Mouse (Mus musculus) stomach, embryonic 16.5 days (tissue): ENCODE measurements around the gene Rock2. TPM values are rescaled to one million over a fixed set of nuclear protein-coding genes. Genes with fewer than 3 reads are reported as not detected.
"Not testable (repeated sequence)": the region's sequence is repeated elsewhere in the genome, so short reads cannot be mapped to it uniquely, and the experiment has no call there.

Source experiments
- ATAC-seq: fragments of 200-750 bp; cut with Nextera tagmentation; 2 replicates; pipeline ENCODE4 v1.8.0; 2017; ENCODE audit warnings: moderate number of reproducible peaks, moderate TSS enrichment; ENCODE audit not compliant: insufficient read depth, low FRiP score
- H3K27ac ChIP-seq: fragments of 300-500 bp; sonication (generic); 2 replicates; pipeline ENCODE4 v1.5.1; 2014; ENCODE audit warnings: low read length
- H3K27me3 ChIP-seq: fragments of 300-500 bp; sonication (generic); 2 replicates; pipeline ENCODE4 v1.6.1; 2014; ENCODE audit warnings: low read length, control low read depth, mixed read lengths; ENCODE audit not compliant: control insufficient read depth, insufficient read depth
- H3K36me3 ChIP-seq: fragments of 300-500 bp; sonication (generic); 2 replicates; pipeline ENCODE4 v1.6.1; 2014; ENCODE audit warnings: low read length; ENCODE audit not compliant: control insufficient read depth, insufficient read depth
- H3K4me1 ChIP-seq: fragments of 300-500 bp; sonication (generic); 2 replicates; pipeline ENCODE4 v1.6.1; 2014; ENCODE audit warnings: low read length, control low read depth, mixed read lengths; ENCODE audit not compliant: control insufficient read depth, insufficient read depth
- H3K4me2 ChIP-seq: fragments of 300-500 bp; sonication (generic); 2 replicates; pipeline ENCODE4 v1.6.1; 2014; ENCODE audit warnings: low read depth, low read length, mixed read lengths
- H3K4me3 ChIP-seq: fragments of 300-500 bp; sonication (generic); replicated peaks from 2 replicates; pipeline ENCODE4 v1.5.1; 2014; ENCODE audit warnings: mild to moderate bottlenecking, low read length
- H3K9ac ChIP-seq: fragments of 300-500 bp; sonication (generic); 2 replicates; pipeline ENCODE4 v1.6.1; 2014; ENCODE audit warnings: low read length
- H3K9me3 ChIP-seq: fragments of 300-500 bp; sonication (generic); replicated peaks from 2 replicates; pipeline ENCODE4 v1.6.1; 2016; ENCODE audit warnings: low read length, control low read depth; ENCODE audit not compliant: control insufficient read depth
- WGBS: fragments of 180-500 bp; shearing (Covaris S2); extraction: QIAGEN DNeasy Blood & Tissue Kit; methylation state at CpG from one replicate; pipeline ENCODE4 v1.1.7; 2014; 5-methylcytosine and 5-hydroxymethylcytosine counted together
- polyA plus RNA-seq: library from polyadenylated mRNA; unstranded; fragments of >200 nt; fragmentation: Nextera tagmentation; extraction: Ambion mirVana; gene quantifications from 2 replicates; pipeline ENCODE4 v1.2.1, GENCODE M21; 2015

Rock2 gene
- polyA plus RNA-seq, 1 experiment from 2014 or later: 16.5 TPM

- H3K27ac ChIP-seq: no peak overlapping the region
- H3K36me3 ChIP-seq: no peaks in the 10 kb centered on the region
- H3K4me2 ChIP-seq: no peak overlapping the region
- ATAC-seq: no peak
- H3K27me3 ChIP-seq: no peaks in the 10 kb centered on the region
- no peak overlapping the region for H3K9ac ChIP-seq
- no peak overlapping the region for H3K4me3 ChIP-seq
- 72% methylated on average over 2 of the region's 2 CpGs for WGBS
- peaks cover 8% of the 10 kb centered on the region; the same call in 1 of the 2 replicates for H3K4me1 ChIP-seq
- H3K9me3 ChIP-seq: no peaks in the 10 kb centered on the region
Observed at GRCm38 (mm10) chr12:17015711-17016110, 121.0 kb downstream of the Rock2 start.

- Histone ChIP-seq H3K27me3 (no peaks in the 10 kb centered on the region), H3K4me1 (no peaks in the 10 kb centered on the region), H3K9ac (no peak overlapping the region), H3K4me2 (no peak overlapping the region), H3K4me3 (no peak overlapping the region), H3K9me3 (no peaks in the 10 kb centered on the region), H3K27ac (no peak overlapping the region), H3K36me3 (no peaks in the 10 kb centered on the region)
- 27% methylated on average over 4 of the region's 4 CpGs for WGBS
- no peak for ATAC-seq
Observed at GRCm38 (mm10) chr12:17018468-17018867, 123.8 kb downstream of the Rock2 start.

GRCm38 (mm10) chr12:17021125-17021524 lies 126.4 kb downstream of the Rock2 start:
- not testable (repeated sequence) for H3K4me2 ChIP-seq, H3K4me1 ChIP-seq, H3K9me3 ChIP-seq, ATAC-seq, H3K4me3 ChIP-seq, H3K36me3 ChIP-seq, H3K27ac ChIP-seq, H3K27me3 ChIP-seq, H3K9ac ChIP-seq
- WGBS: 77% methylated on average over 4 of the region's 4 CpGs

- no peak overlapping the region for H3K4me2 ChIP-seq
- H3K36me3 ChIP-seq: no peaks in the 10 kb centered on the region
- no peak for ATAC-seq
- H3K9me3 ChIP-seq: no peaks in the 10 kb centered on the region
- WGBS: 85% methylated on average over 4 of the region's 4 CpGs
- no peaks in the 10 kb centered on the region for H3K4me1 ChIP-seq
- no peak overlapping the region for H3K9ac ChIP-seq
- no peak overlapping the region for H3K4me3 ChIP-seq
- H3K27me3 ChIP-seq: no peaks in the 10 kb centered on the region
- H3K27ac ChIP-seq: no peak overlapping the region
Observed at GRCm38 (mm10) chr12:17022145-17022544, 127.5 kb downstream of the Rock2 start.

- H3K27ac ChIP-seq: no peak overlapping the region
- no peaks in the 10 kb centered on the region for H3K36me3 ChIP-seq
- H3K4me3 ChIP-seq: no peak overlapping the region
- no peak overlapping the region for H3K4me2 ChIP-seq
- H3K9ac ChIP-seq: no peak overlapping the region
- H3K27me3 ChIP-seq: no peaks in the 10 kb centered on the region
- no peak for ATAC-seq
- WGBS: 84% methylated on average over 6 of the region's 6 CpGs
- H3K4me1 ChIP-seq: no peaks in the 10 kb centered on the region
- H3K9me3 ChIP-seq: no peaks in the 10 kb centered on the region
Observed at GRCm38 (mm10) chr12:17024554-17025110, 129.9 kb downstream of the Rock2 start.

- H3K9ac ChIP-seq: no peak overlapping the region
- no peaks in the 10 kb centered on the region for H3K27me3 ChIP-seq
- H3K27ac ChIP-seq: no peak overlapping the region
- H3K4me1 ChIP-seq: no peaks in the 10 kb centered on the region
- no peak overlapping the region for H3K4me2 ChIP-seq
- no peaks in the 10 kb centered on the region for H3K9me3 ChIP-seq
- H3K36me3 ChIP-seq: no peaks in the 10 kb centered on the region
- 38% methylated on average over 13 of the region's 13 CpGs for WGBS
- H3K4me3 ChIP-seq: no peak overlapping the region
- ATAC-seq: no peak
Observed at GRCm38 (mm10) chr12:17032694-17033463, 138.2 kb downstream of the Rock2 start.

GRCm38 (mm10) chr12:17033464-17033841 lies 138.8 kb downstream of the Rock2 start:
- Histone ChIP-seq H3K27me3 (no peaks in the 10 kb centered on the region), H3K27ac (no peak overlapping the region), H3K9me3 (no peaks in the 10 kb centered on the region), H3K9ac (no peak overlapping the region), H3K4me3 (no peak overlapping the region), H3K36me3 (no peaks in the 10 kb centered on the region), H3K4me1 (no peaks in the 10 kb centered on the region), H3K4me2 (no peak overlapping the region)
- 63% methylated on average over 9 of the region's 9 CpGs for WGBS
- no peak for ATAC-seq

GRCm38 (mm10) chr12:17034671-17035070 lies 140.0 kb downstream of the Rock2 start:
- no peak overlapping the region for H3K27ac ChIP-seq
- H3K4me3 ChIP-seq: no peak overlapping the region
- H3K4me1 ChIP-seq: no peaks in the 10 kb centered on the region
- no peak overlapping the region for H3K4me2 ChIP-seq
- no peaks in the 10 kb centered on the region for H3K9me3 ChIP-seq
- no peak for ATAC-seq
- no peaks in the 10 kb centered on the region for H3K27me3 ChIP-seq
- H3K9ac ChIP-seq: no peak overlapping the region
- no peaks in the 10 kb centered on the region for H3K36me3 ChIP-seq
- WGBS: 83% methylated on average over 5 of the region's 5 CpGs

- H3K27ac ChIP-seq: no peak overlapping the region
- no peaks in the 10 kb centered on the region for H3K9me3 ChIP-seq
- ATAC-seq: no peak
- no peak overlapping the region for H3K4me2 ChIP-seq
- H3K4me3 ChIP-seq: no peak overlapping the region
- H3K4me1 ChIP-seq: no peaks in the 10 kb centered on the region
- H3K9ac ChIP-seq: no peak overlapping the region
- no peaks in the 10 kb centered on the region for H3K27me3 ChIP-seq
- H3K36me3 ChIP-seq: no peaks in the 10 kb centered on the region
- WGBS: 71% methylated on average over 2 of the region's 2 CpGs
Observed at GRCm38 (mm10) chr12:17035128-17035527, 140.4 kb downstream of the Rock2 start.
